Mouse (Mus musculus) neural tube, embryonic 12.5 days (tissue): ENCODE results near the gene Cacnb4. TPM values are rescaled to one million over a fixed set of nuclear protein-coding genes. Genes with fewer than 3 reads are reported as not detected.

Source experiments
- ATAC-seq: fragments of 200-750 bp; cut with Nextera tagmentation; 2 replicates; pipeline ENCODE4 v1.8.0; 2017; ENCODE audit warnings: low read depth, mild to moderate bottlenecking, moderate TSS enrichment, moderate library complexity; ENCODE audit not compliant: low FRiP score
- H3K27ac ChIP-seq: fragments of 300-500 bp; sonication (generic); 2 replicates; pipeline ENCODE4 v1.5.1; 2016
- H3K27me3 ChIP-seq: fragments of 300-500 bp; sonication (generic); replicated peaks from 2 replicates; pipeline ENCODE4 v1.6.1; 2016; ENCODE audit warnings: mild to moderate bottlenecking
- H3K36me3 ChIP-seq: fragments of 300-500 bp; sonication (generic); 2 replicates; pipeline ENCODE4 v1.6.1; 2016; ENCODE audit warnings: mild to moderate bottlenecking
- H3K4me1 ChIP-seq: fragments of 300-500 bp; sonication (generic); 2 replicates; pipeline ENCODE4 v1.6.1; 2016
- H3K4me2 ChIP-seq: fragments of 300-500 bp; sonication (generic); replicated peaks from 2 replicates; pipeline ENCODE4 v1.6.1; 2016; ENCODE audit warnings: mild to moderate bottlenecking
- H3K4me3 ChIP-seq: fragments of 300-500 bp; sonication (generic); 2 replicates; pipeline ENCODE4 v1.5.1; 2016
- H3K9ac ChIP-seq: fragments of 300-500 bp; sonication (generic); 2 replicates; pipeline ENCODE4 v1.6.1; 2016; ENCODE audit warnings: mild to moderate bottlenecking
- H3K9me3 ChIP-seq: fragments of 300-500 bp; sonication (generic); 2 replicates; pipeline ENCODE4 v1.6.1; 2016; ENCODE audit warnings: mild to moderate bottlenecking
- WGBS: fragments of 180-500 bp; shearing (Covaris S2); methylation state at CpG from one replicate; pipeline ENCODE4 v1.1.7; 2016; 5-methylcytosine and 5-hydroxymethylcytosine counted together
- polyA plus RNA-seq: library from polyadenylated mRNA; unstranded; fragments of >200 nt; fragmentation: Nextera tagmentation; extraction: Ambion mirVana; gene quantifications from 2 replicates; pipeline ENCODE4 v1.2.1, GENCODE M21; 2016

The Cacnb4 gene
- polyA plus RNA-seq, 1 experiment from 2014 or later, result 5.9 TPM

GRCm38 (mm10) chr2:52438013-52438412, 238.6 kb downstream of the Cacnb4 start:
- no peaks in the 10 kb centered on the region; the same call in 1 of the 2 replicates for H3K36me3 ChIP-seq
- WGBS, result 69% methylated on average over 6 of the region's 6 CpGs
- no peak overlapping the region for H3K27ac ChIP-seq
- no peak overlapping the region for H3K4me3 ChIP-seq
- no peaks in the 10 kb centered on the region for H3K4me1 ChIP-seq
- H3K27me3 ChIP-seq, result no peaks in the 10 kb centered on the region
- no peaks in the 10 kb centered on the region for H3K9me3 ChIP-seq
- no peak overlapping the region for H3K9ac ChIP-seq
- no peak for ATAC-seq
- H3K4me2 ChIP-seq, result no peak overlapping the region

GRCm38 (mm10) chr2:52435919-52436632, 240.6 kb downstream of the Cacnb4 start:
- Histone ChIP-seq H3K4me1 (no peaks in the 10 kb centered on the region), H3K4me2 (no peak overlapping the region), H3K9ac (no peak overlapping the region), H3K27ac (no peak overlapping the region), H3K27me3 (no peaks in the 10 kb centered on the region), H3K4me3 (no peak overlapping the region), H3K9me3 (no peaks in the 10 kb centered on the region), H3K36me3 (no peaks in the 10 kb centered on the region; the same call in 1 of the 2 replicates)
- no peak for ATAC-seq
- WGBS, result 79% methylated on average over 14 of the region's 14 CpGs

- Histone ChIP-seq H3K4me1 (no peaks in the 10 kb centered on the region), H3K27ac (no peak overlapping the region), H3K4me2 (no peak overlapping the region), H3K36me3 (no peaks in the 10 kb centered on the region; the same call in 1 of the 2 replicates), H3K27me3 (no peaks in the 10 kb centered on the region), H3K4me3 (no peak overlapping the region), H3K9ac (no peak overlapping the region), H3K9me3 (no peaks in the 10 kb centered on the region)
- ATAC-seq, result no peak
- WGBS, result 71% methylated on average over 7 of the region's 7 CpGs
These were observed 243.3 kb downstream of the Cacnb4 start for GRCm38 (mm10) chr2:52433365-52433764.

GRCm38 (mm10) chr2:52427383-52427782, 249.2 kb downstream of the Cacnb4 start:
- Histone ChIP-seq H3K27me3 (no peaks in the 10 kb centered on the region), H3K4me3 (no peak overlapping the region), H3K9ac (no peak overlapping the region), H3K9me3 (no peaks in the 10 kb centered on the region), H3K36me3 (no peaks in the 10 kb centered on the region), H3K4me1 (0 out of 2 replicates have a peak, but pooled peaks cover 10% of the 10 kb centered on the region), H3K27ac (no peak overlapping the region), H3K4me2 (no peak overlapping the region)
- no peak for ATAC-seq
- 86% methylated on average over 3 of the region's 3 CpGs for WGBS

GRCm38 (mm10) chr2:52426041-52426440, 250.6 kb downstream of the Cacnb4 start:
- Histone ChIP-seq H3K4me2 (no peak overlapping the region), H3K36me3 (no peaks in the 10 kb centered on the region)

DNA sequence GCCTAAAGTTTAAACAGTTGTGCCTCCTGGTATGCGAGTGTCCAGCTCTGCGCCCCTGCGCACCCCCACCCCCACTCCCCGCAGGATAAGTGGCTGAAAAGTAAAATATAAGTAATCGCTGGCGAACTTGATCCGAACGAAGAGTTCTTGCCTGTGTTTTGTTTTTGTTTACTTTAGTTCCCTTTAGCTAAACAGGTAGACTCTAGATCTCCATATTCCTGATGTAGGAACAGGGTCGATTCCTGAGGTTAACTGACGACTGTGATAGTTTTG, 251.2 kb downstream of the Cacnb4 start:
- H3K4me2 ChIP-seq, result peak overlapping the region; percentile 68
- no peaks in the 10 kb centered on the region for H3K27me3 ChIP-seq
- no peak; the same call in 1 of the 2 replicates for ATAC-seq
- H3K9me3 ChIP-seq, result no peaks in the 10 kb centered on the region
- H3K27ac ChIP-seq, result no peak overlapping the region
- H3K4me1 ChIP-seq, result peaks cover 15% of the 10 kb centered on the region; the same call in 1 of the 2 replicates
- peak overlapping the region; percentile 87 for H3K4me3 ChIP-seq
- H3K9ac ChIP-seq, result peak overlapping the region; percentile 91
- H3K36me3 ChIP-seq, result no peaks in the 10 kb centered on the region
- 30% methylated on average over 10 of the region's 10 CpGs for WGBS

More at GRCm38 (mm10) chr2:52426041-52426440, 250.6 kb downstream of the Cacnb4 start:
- Histone ChIP-seq H3K27me3 (no peaks in the 10 kb centered on the region), H3K4me1 (peaks cover 15% of the 10 kb centered on the region; the same call in 1 of the 2 replicates), H3K4me3 (no peak overlapping the region), H3K27ac (no peak overlapping the region), H3K9me3 (no peaks in the 10 kb centered on the region), H3K9ac (no peak overlapping the region)
- no peak for ATAC-seq
- WGBS, result 94% methylated on average over 3 of the region's 3 CpGs

DNA sequence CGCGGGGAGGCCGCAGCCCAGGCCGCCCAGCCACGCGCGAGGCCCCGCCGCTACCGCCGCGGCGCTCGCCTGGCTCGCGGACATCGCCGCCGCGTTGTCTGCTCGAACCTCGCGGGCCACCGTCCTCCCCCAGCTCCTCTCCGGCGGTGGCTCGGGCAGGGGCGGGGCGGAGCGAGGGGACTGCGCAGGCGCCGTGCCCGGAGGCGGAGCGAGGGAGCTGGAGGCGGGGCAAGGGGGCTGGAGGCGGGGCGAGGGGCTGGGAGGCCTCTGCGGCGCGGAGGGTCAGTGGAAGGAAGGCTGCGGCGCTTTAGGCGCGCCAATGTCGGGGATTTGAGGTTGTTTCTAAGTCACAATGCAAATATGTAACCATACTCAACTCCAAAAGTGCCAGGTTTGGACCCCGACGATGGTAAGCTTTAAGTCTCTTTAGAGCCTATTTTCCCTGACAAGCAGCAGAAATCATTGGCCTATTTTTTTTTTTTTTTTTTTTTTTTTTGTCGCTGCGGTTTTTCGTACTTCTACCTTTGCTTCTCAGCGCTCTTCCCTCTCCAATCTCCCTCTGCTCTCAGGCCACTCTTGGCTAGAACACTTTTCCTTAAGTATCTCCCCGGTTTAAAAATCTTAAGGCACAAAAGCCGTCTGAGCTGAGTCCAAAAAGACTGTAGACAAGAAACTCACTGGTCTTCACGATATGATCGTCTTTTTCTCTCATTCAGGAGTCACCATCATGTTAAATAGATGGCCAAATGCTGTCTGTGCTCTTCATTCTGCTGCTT, 251.7 kb downstream of the Cacnb4 start, which contains the start of gene Arl5a:
Gene Arl5a (minus strand): TSS at position 155 of the 776 bp plus-strand sequence.
- H3K27me3 ChIP-seq, result no peaks in the 10 kb centered on the region
- under 1% methylated on average over 47 of the region's 57 CpGs for WGBS
- H3K27ac ChIP-seq, result peak within 1 kb of the TSS; percentile 76
- peak within 1 kb of the TSS; percentile 91 for H3K9ac ChIP-seq
- H3K4me3 ChIP-seq, result peak within 1 kb of the TSS; percentile 87
- H3K36me3 ChIP-seq, result no peaks in the 10 kb centered on the region
- peaks cover 15% of the 10 kb centered on the region; the same call in 1 of the 2 replicates for H3K4me1 ChIP-seq
- peak within 1 kb of the TSS; percentile 68 for H3K4me2 ChIP-seq
- ATAC-seq, result peak; percentile 95
- no peaks in the 10 kb centered on the region for H3K9me3 ChIP-seq

DNA sequence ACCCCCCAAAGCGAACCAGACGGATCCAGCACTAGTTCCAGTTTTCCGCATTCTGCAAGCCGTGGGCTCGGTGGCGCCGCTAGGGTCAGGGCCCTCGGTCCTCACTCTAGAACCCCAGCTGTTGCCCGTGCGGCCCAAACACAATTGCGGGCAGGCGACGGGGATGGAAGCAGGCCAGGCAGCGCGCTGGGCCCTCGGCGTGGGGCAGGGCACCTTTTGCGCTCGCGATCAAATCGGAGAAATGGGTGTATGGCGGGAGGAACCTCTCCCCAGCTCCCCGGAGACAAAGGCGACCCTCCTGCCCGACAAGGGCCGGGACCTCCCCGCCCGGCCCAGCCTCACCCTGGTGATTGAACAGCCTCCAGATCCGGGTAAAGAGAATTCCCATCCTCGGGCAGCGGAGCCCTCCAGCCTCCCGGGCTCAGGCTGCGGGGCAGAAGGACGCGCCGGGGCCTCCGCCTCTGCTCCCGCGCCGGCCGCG, 252.3 kb downstream of the Cacnb4 start:
- Histone ChIP-seq H3K36me3 (no peaks in the 10 kb centered on the region), H3K4me3 (peak overlapping the region; percentile 87), H3K27me3 (no peaks in the 10 kb centered on the region), H3K4me2 (peak overlapping the region; percentile 68), H3K9ac (peak overlapping the region; percentile 91), H3K27ac (peak overlapping the region; percentile 76), H3K9me3 (no peaks in the 10 kb centered on the region), H3K4me1 (peaks cover 15% of the 10 kb centered on the region; the same call in 1 of the 2 replicates)
- ATAC-seq, result peak; percentile 86
- under 1% methylated on average over 42 of the region's 42 CpGs for WGBS

GRCm38 (mm10) chr2:52423611-52424247, 252.9 kb downstream of the Cacnb4 start:
- H3K9me3 ChIP-seq, result no peaks in the 10 kb centered on the region
- ATAC-seq, result no peak
- 3% methylated on average over 16 of the region's 16 CpGs for WGBS
- peak overlapping the region; percentile 87 for H3K4me3 ChIP-seq
- H3K27ac ChIP-seq, result no peak overlapping the region
- H3K9ac ChIP-seq, result peak overlapping the region; percentile 91
- peaks cover 15% of the 10 kb centered on the region; the same call in 1 of the 2 replicates for H3K4me1 ChIP-seq
- H3K36me3 ChIP-seq, result no peaks in the 10 kb centered on the region
- peak overlapping the region; percentile 68 for H3K4me2 ChIP-seq
- no peaks in the 10 kb centered on the region for H3K27me3 ChIP-seq

GRCm38 (mm10) chr2:52422871-52423610, 253.6 kb downstream of the Cacnb4 start:
- Histone ChIP-seq H3K9me3 (no peaks in the 10 kb centered on the region), H3K27ac (no peak overlapping the region), H3K4me2 (peak overlapping the region; percentile 68), H3K36me3 (no peaks in the 10 kb centered on the region), H3K4me3 (peak overlapping the region; percentile 87), H3K4me1 (peaks cover 15% of the 10 kb centered on the region; the same call in 1 of the 2 replicates), H3K9ac (0 out of 2 replicates have a peak overlapping the region, but pooled peaks have one; percentile 91), H3K27me3 (no peaks in the 10 kb centered on the region)
- whole genome bisulfite sequencing, result 56% methylated on average over 8 of the region's 8 CpGs
- no peak for ATAC-seq

- 85% methylated on average over 6 of the region's 6 CpGs for WGBS
- Histone ChIP-seq H3K4me2 (no peak overlapping the region), H3K36me3 (peaks cover 10% of the 10 kb centered on the region), H3K9me3 (peaks cover 5% of the 10 kb centered on the region; the same call in 1 of the 2 replicates), H3K27ac (no peak overlapping the region), H3K27me3 (no peaks in the 10 kb centered on the region), H3K4me3 (no peak overlapping the region), H3K9ac (no peak overlapping the region), H3K4me1 (peaks cover 15% of the 10 kb centered on the region; the same call in 1 of the 2 replicates)
- no peak for ATAC-seq
These were observed 255.4 kb downstream of the Cacnb4 start for GRCm38 (mm10) chr2:52421197-52421596.
